In the genomic region with DNA sequence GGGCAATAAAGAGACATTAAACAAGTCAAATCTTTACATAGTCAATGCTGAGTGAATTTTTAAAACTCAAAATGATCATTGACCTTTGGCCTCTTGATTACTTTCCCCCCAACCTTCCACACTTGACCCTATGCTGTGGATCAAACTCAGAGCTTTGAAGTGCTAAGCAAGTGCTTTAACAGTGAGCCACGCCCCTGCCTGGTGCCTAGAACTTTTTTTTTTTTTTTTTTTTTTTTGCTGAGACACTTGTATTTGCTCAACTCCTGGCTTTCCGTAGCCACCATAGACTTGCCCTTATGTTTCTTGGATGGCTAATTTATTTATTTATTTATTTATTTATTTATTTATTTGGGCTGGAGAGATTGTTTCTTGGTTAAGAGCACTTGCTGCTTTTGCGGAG, we compare ENCODE assay signal across 12 mouse cellular contexts.
"Had no signal": no experiment of that assay in that cellular context is flagged by ENCODE, and none has a peak within 500 bp of the region (broad histone marks: within the 10 kb centered on the region; RNA-seq: fewer than 3 reads in every experiment).

No protein-coding gene starts in this region.

- H3K4me1 ChIP-seq: liver, embryonic 15.5 days; megakaryocyte, embryonic 14.5 days; midbrain, embryonic 12.5 days; neural tube, embryonic 13.5 days; stomach, embryonic 15.5 days had no signal

- H3K36me3 ChIP-seq: limb, embryonic 10.5 days; liver, embryonic 15.5 days; midbrain, embryonic 12.5 days; neural tube, embryonic 13.5 days; stomach, embryonic 15.5 days had no signal

- H3K9ac ChIP-seq: liver, embryonic 15.5 days; midbrain, embryonic 12.5 days; neural tube, embryonic 13.5 days; stomach, embryonic 15.5 days had no signal

- H3K27ac ChIP-seq: layer of hippocampus, adult 2 months; limb, embryonic 10.5 days; liver, embryonic 15.5 days; macrophage; midbrain, embryonic 12.5 days; neural tube, embryonic 13.5 days; stomach, embryonic 15.5 days had no signal

- DNase-seq: lung, adult 2 months; retina, postnatal 1 day; thymus, adult 2 months; thymus, postnatal 25 days had no signal

- H3K9me3 ChIP-seq: limb, embryonic 10.5 days; liver, embryonic 15.5 days; midbrain, embryonic 12.5 days; neural tube, embryonic 13.5 days; stomach, embryonic 15.5 days had no signal

- H3K4me3 ChIP-seq: layer of hippocampus, adult 2 months; limb, embryonic 10.5 days; liver, embryonic 15.5 days; megakaryocyte, embryonic 14.5 days; midbrain, embryonic 12.5 days; neural tube, embryonic 13.5 days; stomach, embryonic 15.5 days had no signal
